Mouse (Mus musculus) right cerebral cortex, postnatal 36 days (tissue): ENCODE results near the gene Gal3st2c.
A peak's percentile ranks its signal among the peaks of the same experiment; 100 is the strongest.
"Not testable (repeated sequence)": the region's sequence is repeated elsewhere in the genome, so short reads cannot be mapped to it uniquely, and the experiment has no call there.

Experiments
- DNase-seq, 2 experiments: peaks; one replicate each; pipeline ENCODE4 v3.0.0; 2022; ENCODE audit warnings: low spot score in 2 of 2, mixed read lengths in 1 of 2

Gene Gal3st2c

GRCm38 (mm10) chr1:93990209-93990608 lies at the start of gene Gal3st2c:
Gene Gal3st2c (plus strand): TSS chr1:93990509.
- DNase-seq, result not testable (repeated sequence)

GRCm38 (mm10) chr1:93949087-93949486 lies 41.2 kb upstream of the Gal3st2c start:
- not testable (repeated sequence) for DNase-seq

DNA sequence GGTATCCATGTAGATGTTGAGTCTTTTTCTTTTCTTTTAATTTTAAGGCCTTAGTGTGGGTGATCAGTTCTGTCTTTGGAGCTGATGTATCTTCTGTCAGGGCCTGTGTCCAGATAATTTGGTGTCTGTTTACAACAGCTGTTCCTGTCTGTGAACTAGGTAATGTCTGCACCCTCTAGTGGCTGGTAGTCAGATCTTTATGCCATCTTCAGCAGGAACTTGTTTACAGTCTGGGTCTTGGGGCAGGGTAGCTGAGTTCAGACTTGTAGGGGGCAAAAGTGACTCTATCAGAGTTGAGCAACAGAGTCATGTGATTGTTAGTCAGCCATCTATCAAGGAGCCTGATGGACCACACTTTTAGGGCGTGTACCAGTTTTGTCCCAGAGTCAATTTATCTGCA lies 23.8 kb upstream of the Gal3st2c start:
- not testable (repeated sequence) for DNase-seq

DNA sequence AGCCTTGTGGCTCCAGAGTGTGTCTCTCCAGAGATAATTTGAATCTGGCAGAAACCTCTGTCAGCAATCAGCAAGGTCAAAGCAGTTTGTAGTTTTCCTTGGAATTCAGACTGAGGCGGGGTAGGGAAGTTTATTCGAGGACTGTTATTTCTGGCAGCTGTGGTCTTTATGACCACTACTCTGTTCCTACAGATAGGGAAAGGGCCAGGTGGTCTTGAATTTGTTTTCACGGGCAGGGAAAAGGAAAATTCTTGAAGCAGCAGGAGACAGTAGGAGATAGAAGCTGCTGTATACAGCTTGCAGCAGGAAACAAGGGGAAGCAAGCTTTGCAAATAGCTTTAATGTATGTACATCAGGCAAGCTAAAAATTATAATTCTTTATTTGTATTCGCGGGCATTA lies 19.9 kb upstream of the Gal3st2c start:
- not testable (repeated sequence) for DNase-seq

DNA sequence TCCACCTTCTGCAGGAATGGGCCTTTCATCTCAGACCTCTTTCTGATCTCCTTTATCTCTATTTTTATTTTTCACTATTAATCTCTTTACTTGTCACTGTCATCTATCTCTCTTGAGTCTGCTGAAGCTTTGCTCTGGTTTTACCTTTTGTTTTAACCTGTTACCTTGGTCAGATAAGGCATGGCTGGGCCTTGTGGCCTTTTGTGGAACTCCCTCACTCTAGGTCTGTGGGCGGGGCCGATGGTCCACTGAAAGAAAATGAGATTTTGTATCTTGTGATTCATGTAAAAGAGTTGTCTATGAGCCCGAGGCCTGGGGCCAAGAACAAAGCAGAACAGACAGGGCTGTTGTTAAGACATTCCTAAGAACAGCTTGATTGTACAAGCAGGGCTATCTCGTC lies 19.5 kb upstream of the Gal3st2c start:
- not testable (repeated sequence) for DNase-seq

- DNase-seq, result not testable (repeated sequence)
Observed at GRCm38 (mm10) chr1:93975764-93976163, 14.5 kb upstream of the Gal3st2c start.

GRCm38 (mm10) chr1:93978287-93978686 lies 12.0 kb upstream of the Gal3st2c start:
- not testable (repeated sequence) for DNase-seq

GRCm38 (mm10) chr1:93980932-93981331 lies 9.4 kb upstream of the Gal3st2c start:
- DNase-seq, result not testable (repeated sequence)

GRCm38 (mm10) chr1:93986167-93986566 lies 4.1 kb upstream of the Gal3st2c start:
- DNase-seq, result no peak

- DNase-seq, result no peak
Observed at GRCm38 (mm10) chr1:93988786-93989185, 1.5 kb upstream of the Gal3st2c start.

GRCm38 (mm10) chr1:93991068-93991467 lies 759 bp downstream of the Gal3st2c start:
- not testable (repeated sequence) for DNase-seq

DNA sequence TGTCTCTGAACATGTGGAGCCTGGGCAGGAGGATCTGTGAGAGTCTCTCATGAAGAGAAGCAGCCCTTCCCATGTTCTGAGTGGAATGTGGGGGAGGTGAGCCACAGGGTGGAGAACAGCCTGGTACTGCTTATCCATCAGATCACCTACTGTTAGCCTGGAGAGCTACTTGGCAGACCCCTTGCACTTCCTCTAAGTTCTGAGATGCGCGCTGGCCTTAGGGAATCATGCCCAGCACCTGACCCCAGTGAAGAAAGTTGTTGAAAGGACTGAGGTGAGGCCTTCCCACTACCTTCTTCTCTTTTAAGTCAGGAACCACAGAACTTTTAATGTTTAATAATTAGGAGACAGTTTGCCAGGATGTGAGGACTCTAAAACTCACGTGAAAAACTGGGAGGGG lies 1.2 kb downstream of the Gal3st2c start:
- DNase-seq, result not testable (repeated sequence)

DNA sequence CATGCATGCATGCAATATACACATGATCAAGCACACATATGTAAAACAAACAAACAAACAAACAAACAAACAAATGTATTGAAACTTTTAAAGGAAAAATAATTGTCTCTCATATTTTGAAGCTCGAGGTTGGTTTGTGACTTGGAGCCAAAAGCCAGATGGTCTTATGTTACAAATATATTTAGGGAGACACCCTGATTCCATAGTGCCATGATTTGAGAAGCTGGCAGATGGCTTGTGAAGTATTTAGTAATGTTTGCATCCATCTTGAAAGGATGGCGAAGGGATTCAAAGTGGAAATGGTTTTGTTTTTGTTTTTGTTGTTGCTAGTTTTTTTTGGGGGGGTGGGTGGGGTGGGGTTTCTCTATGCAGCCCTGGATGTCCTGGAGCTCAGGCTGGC lies 10.7 kb downstream of the Gal3st2c start:
- no peak for DNase-seq

- peak; percentile 14 to 28 for DNase-seq
Observed at GRCm38 (mm10) chr1:94005954-94006506, 15.7 kb downstream of the Gal3st2c start.

GRCm38 (mm10) chr1:94008826-94009225 lies 18.5 kb downstream of the Gal3st2c start:
- DNase-seq, result peak; percentile 81 to 88

DNA sequence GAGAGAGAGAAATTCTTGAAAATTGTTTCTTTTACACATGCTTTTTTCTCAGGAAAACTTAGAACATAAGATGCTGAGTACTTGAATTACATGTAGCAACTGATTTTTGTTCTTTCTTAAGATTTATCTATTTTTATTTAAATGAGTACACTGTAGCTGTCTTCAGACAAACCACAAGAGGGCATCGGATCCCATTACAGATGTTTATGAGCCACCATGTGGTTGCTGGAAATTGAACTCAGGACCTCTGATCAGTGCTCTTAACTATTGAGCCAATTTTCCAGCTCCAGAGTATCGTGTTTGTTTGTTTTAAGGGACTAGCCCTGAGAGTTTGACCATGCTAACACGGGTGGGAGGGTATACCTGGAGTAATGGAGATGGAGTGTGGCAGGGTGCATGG lies 21.3 kb downstream of the Gal3st2c start:
- no peak for DNase-seq

DNA sequence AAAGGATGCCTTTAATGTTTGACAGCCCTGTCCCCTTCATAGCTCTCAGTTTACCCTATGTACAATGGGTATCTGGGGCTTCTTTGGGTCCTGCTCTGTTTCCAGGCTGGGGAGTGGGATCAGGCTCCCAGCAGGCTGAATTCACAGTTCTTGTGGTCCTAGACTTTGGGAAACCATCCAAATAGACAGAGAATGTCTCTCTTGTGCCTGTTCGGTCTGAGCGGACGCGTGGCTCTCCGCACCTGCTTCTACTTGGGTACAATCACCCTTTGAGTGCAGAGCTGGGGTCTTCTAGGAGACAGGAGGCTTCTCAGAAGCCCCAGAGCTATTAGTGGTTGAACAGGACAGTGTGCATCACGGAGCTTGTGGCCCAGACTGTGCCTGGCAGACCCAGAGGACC lies 29.8 kb downstream of the Gal3st2c start, which contains the start of gene Neu4:
Gene Neu4, plus strand, starts transcription at position 301 of the 400 bp plus-strand sequence.
- DNase-seq, result no peak

- no peak for DNase-seq
Observed at GRCm38 (mm10) chr1:94027506-94028108, 37.3 kb downstream of the Gal3st2c start.

- no peak for DNase-seq
Observed at GRCm38 (mm10) chr1:94028741-94029140, 38.4 kb downstream of the Gal3st2c start.

DNA sequence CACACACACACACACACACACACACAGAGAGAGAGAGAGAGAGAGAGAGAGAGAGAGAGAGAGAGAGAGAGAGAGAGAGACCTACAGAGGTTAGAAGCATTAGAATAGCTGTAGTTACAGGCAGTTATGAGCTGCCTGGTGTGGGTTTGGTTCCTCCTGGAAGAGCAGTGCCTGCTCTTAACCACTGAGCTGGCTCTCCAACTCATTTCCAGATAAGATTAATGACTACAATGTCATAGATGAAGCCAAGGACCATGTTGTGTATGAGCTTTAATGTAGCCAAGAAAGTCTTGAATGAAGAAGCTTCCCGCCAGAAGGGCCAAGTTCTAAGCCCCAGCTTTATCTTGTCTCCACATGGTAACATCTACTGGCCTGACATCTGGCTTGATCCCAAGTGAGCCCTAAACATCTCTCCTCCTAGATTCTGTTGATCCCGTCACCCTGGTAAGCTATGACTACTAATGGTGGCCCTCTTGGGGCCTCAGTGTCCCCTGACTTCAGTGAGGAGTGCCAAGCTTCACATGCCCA lies 42.8 kb downstream of the Gal3st2c start:
- DNase-seq, result no peak

DNA sequence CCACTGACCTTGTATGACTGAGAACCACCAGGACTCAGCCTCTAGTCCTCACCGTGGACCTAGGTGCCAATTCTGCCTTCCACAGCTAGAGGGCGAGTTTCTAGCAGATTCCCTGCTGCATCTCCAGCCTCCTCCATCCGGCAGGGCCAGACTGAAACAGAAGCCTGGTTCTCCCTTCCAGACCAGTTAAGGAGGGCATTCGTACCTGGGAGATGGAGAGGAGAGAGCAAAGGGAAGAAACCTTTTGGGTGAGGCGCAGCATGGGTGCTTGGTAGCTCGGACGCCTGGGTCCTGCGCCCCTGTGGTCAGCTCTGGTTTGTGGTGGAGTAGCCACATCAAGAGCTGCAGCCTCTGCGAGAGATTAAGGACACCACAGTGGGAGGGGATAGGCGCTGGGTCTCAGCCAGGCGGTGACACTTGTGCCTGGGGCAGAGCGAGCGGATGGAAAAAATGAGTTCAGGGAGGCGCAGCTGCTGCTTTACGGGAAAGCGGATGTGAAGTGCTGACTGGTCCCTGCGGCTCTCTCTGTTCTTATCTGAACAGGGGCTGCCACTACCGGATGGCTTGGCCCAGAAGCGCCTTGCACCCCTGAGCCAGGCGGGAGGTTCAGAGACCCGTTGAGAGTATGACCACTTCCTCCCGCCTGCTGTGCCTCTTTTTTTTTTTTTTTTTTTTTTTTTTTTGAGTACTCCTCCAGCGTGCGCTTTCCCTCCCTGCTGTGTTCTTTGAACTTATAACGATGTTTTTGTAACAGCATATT lies 44.9 kb downstream of the Gal3st2c start:
- peak; percentile 65 to 80 for DNase-seq

GRCm38 (mm10) chr1:94040391-94040790 lies 50.1 kb downstream of the Gal3st2c start:
- DNase-seq, result no peak

DNA sequence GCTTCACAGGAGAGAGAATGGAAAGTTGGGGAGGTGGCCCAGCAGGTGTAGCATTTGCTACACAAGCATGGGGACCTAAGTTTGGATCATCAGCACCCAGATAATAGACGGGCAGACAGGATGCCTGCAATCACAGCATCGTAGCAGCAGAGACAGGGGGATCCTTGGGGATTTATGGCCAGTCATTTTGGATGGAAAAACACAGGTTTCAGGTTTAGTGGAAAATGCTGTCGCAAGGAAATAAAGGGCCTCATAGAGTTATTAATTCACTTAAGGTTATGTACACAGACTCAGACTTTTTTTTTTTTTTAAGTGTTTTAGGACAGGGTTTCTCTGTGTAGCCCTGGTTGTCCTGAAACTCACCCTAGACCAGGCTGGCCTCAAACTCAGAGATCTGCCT lies 55.2 kb downstream of the Gal3st2c start:
- DNase-seq, result no peak
